Mouse (Mus musculus) intestine, postnatal 0 days (tissue): Measurements from ENCODE around the gene Nacc1. TPM values are rescaled to one million over a fixed set of nuclear protein-coding genes. Genes with fewer than 3 reads are reported as not detected.

ENCODE experiments used
- ATAC-seq: fragments of 200-750 bp; cut with Nextera tagmentation; 2 replicates; pipeline ENCODE4 v1.8.0; 2017; ENCODE audit warnings: mild to moderate bottlenecking, moderate TSS enrichment, moderate library complexity
- H3K27ac ChIP-seq: fragments of 300-500 bp; sonication (generic); 2 replicates; pipeline ENCODE4 v1.5.1; 2014; ENCODE audit warnings: mild to moderate bottlenecking, low read depth, low read length, moderate library complexity
- H3K27me3 ChIP-seq: fragments of 300-500 bp; sonication (generic); replicated peaks from 2 replicates; pipeline ENCODE4 v1.6.1; 2014; ENCODE audit warnings: low read length, mixed read lengths; ENCODE audit not compliant: control insufficient read depth, insufficient read depth
- H3K36me3 ChIP-seq: fragments of 300-500 bp; sonication (generic); 2 replicates; pipeline ENCODE4 v1.6.1; 2014; ENCODE audit warnings: mild to moderate bottlenecking, moderate library complexity; ENCODE audit not compliant: control insufficient read depth, insufficient read depth
- H3K4me1 ChIP-seq: fragments of 300-500 bp; sonication (generic); replicated peaks from 2 replicates; pipeline ENCODE4 v1.6.1; 2014; ENCODE audit warnings: antibody characterized with exemption, low read length, mixed read lengths; ENCODE audit not compliant: control insufficient read depth, insufficient read depth
- H3K4me2 ChIP-seq: fragments of 300-500 bp; sonication (generic); replicated peaks from 2 replicates; pipeline ENCODE4 v1.6.1; 2014; ENCODE audit warnings: low read depth, mild to moderate bottlenecking, moderate library complexity
- H3K4me3 ChIP-seq: fragments of 300-500 bp; sonication (generic); 2 replicates; pipeline ENCODE4 v1.5.1; 2014; ENCODE audit warnings: low read depth, low read length
- H3K9ac ChIP-seq: fragments of 300-500 bp; sonication (generic); 2 replicates; pipeline ENCODE4 v1.6.1; 2014; ENCODE audit warnings: mild to moderate bottlenecking, low read depth, low read length
- H3K9me3 ChIP-seq: fragments of 300-500 bp; sonication (generic); 2 replicates; pipeline ENCODE4 v1.6.1; 2016; ENCODE audit warnings: mixed run types; ENCODE audit not compliant: control insufficient read depth
- CTCF ChIP-seq: sonication (generic); IDR thresholded peaks from 2 replicates; pipeline ENCODE4 v1.5.1; 2016; ENCODE audit warnings: low read depth, mild to moderate bottlenecking, control low read depth, antibody characterized with exemption, moderate library complexity
- whole genome bisulfite sequencing: fragments of 180-500 bp; shearing (Covaris S2); extraction: QIAGEN DNeasy Blood & Tissue Kit; methylation state at CpG from one replicate; pipeline ENCODE4 v1.1.7; 2014; 5-methylcytosine and 5-hydroxymethylcytosine counted together
- polyA plus RNA-seq: library from polyadenylated mRNA; unstranded; fragments of >200 nt; fragmentation: Nextera tagmentation; extraction: Ambion mirVana; gene quantifications from 2 replicates; pipeline ENCODE4 v1.2.1, GENCODE M21; 2015

Gene Nacc1
- polyA plus RNA-seq, 1 experiment from 2014 or later = 9.3 TPM

GRCm38 (mm10) chr8:84711933-84712758 is 24.5 kb upstream of the Nacc1 start:
- Histone ChIP-seq H3K4me2 (no peak overlapping the region), H3K27ac (no peak overlapping the region), H3K4me3 (no peak overlapping the region), H3K27me3 (peaks cover 42% of the 10 kb centered on the region), H3K4me1 (no peaks in the 10 kb centered on the region), H3K36me3 (peaks cover 9% of the 10 kb centered on the region; the same call in 1 of the 2 replicates), H3K9ac (no peak overlapping the region), H3K9me3 (no peaks in the 10 kb centered on the region)
- ATAC-seq = 0 out of 2 replicates have a peak, but pooled peaks have one; percentile 14
- TF ChIP-seq CTCF = peak; percentile 33; the same call in 1 of the 2 replicates
- 33% methylated on average over 10 of the region's 11 CpGs for WGBS

DNA sequence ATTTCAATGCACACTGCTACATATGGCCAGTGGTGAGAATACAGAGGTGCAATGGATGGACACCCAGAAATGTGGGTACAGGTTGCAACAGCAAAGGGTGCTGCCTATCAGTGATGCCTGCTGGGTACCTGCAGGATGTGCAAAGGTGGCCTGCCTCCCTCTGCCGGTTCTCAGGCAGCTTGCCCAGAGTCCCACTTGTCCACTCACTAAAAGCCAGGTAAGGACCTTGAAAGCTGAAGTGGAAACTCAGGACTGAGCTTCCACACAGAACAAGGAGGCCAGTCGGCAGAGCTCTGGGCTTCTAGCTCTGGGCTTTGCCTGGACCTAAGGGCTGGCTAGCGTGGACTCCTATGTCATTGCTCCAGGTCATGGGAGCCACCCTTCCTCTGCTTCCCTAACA is 23.6 kb upstream of the Nacc1 start:
- Histone ChIP-seq H3K4me1 (no peaks in the 10 kb centered on the region), H3K4me2 (no peak overlapping the region), H3K9ac (no peak overlapping the region), H3K36me3 (peaks cover 9% of the 10 kb centered on the region; the same call in 1 of the 2 replicates), H3K27me3 (peaks cover 44% of the 10 kb centered on the region), H3K27ac (no peak overlapping the region), H3K4me3 (no peak overlapping the region), H3K9me3 (no peaks in the 10 kb centered on the region)
- no peak for ATAC-seq
- WGBS = 66% methylated on average over 3 of the region's 3 CpGs
- TF ChIP-seq CTCF = no peak

- no peak for TF ChIP-seq CTCF
- Histone ChIP-seq H3K27me3 (peaks cover 47% of the 10 kb centered on the region), H3K9ac (no peak overlapping the region), H3K4me2 (no peak overlapping the region), H3K9me3 (no peaks in the 10 kb centered on the region), H3K4me1 (0 out of 2 replicates have a peak, but pooled peaks cover 3% of the 10 kb centered on the region), H3K27ac (no peak overlapping the region), H3K4me3 (no peak overlapping the region), H3K36me3 (peaks cover 9% of the 10 kb centered on the region; the same call in 1 of the 2 replicates)
- ATAC-seq = no peak
- WGBS = 100% methylated on average over 1 of the region's 1 CpGs
These were observed 22.3 kb upstream of the Nacc1 start for GRCm38 (mm10) chr8:84709931-84710330.

GRCm38 (mm10) chr8:84708774-84709475 is 21.3 kb upstream of the Nacc1 start:
- Histone ChIP-seq H3K27ac (no peak overlapping the region), H3K9me3 (no peaks in the 10 kb centered on the region), H3K9ac (no peak overlapping the region), H3K27me3 (peaks cover 52% of the 10 kb centered on the region), H3K36me3 (peaks cover 9% of the 10 kb centered on the region; the same call in 1 of the 2 replicates), H3K4me3 (no peak overlapping the region), H3K4me2 (no peak overlapping the region), H3K4me1 (0 out of 2 replicates have a peak, but pooled peaks cover 7% of the 10 kb centered on the region)
- TF ChIP-seq CTCF = peak; percentile 98
- 19% methylated on average over 12 of the region's 12 CpGs for WGBS
- ATAC-seq = peak; percentile 68

- 24% methylated on average over 15 of the region's 15 CpGs for WGBS
- no peak overlapping the region for H3K9ac ChIP-seq
- no peak for ATAC-seq
These were observed 20.4 kb upstream of the Nacc1 start for GRCm38 (mm10) chr8:84708071-84708541.

More at GRCm38 (mm10) chr8:84708071-84708541, 20.4 kb upstream of the Nacc1 start:
- peaks cover 60% of the 10 kb centered on the region for H3K27me3 ChIP-seq
- no peak overlapping the region; the same call in 1 of the 2 replicates for H3K27ac ChIP-seq
- TF ChIP-seq CTCF = no peak
- peak overlapping the region; percentile 59 for H3K4me2 ChIP-seq
- H3K36me3 ChIP-seq = peaks cover 9% of the 10 kb centered on the region; the same call in 1 of the 2 replicates
- no peaks in the 10 kb centered on the region for H3K9me3 ChIP-seq
- 0 out of 2 replicates have a peak, but pooled peaks cover 7% of the 10 kb centered on the region for H3K4me1 ChIP-seq
- H3K4me3 ChIP-seq = peak overlapping the region; percentile 21
